Mouse (Mus musculus) stomach, embryonic 16.5 days (tissue): ENCODE results near the gene Pde4c. TPM values are rescaled to one million over a fixed set of nuclear protein-coding genes. Genes with fewer than 3 reads are reported as not detected.

Experiments
- ATAC-seq: fragments of 200-750 bp; cut with Nextera tagmentation; 2 replicates; pipeline ENCODE4 v1.8.0; 2017; ENCODE audit warnings: moderate number of reproducible peaks, moderate TSS enrichment; ENCODE audit not compliant: insufficient read depth, low FRiP score
- H3K27ac ChIP-seq: fragments of 300-500 bp; sonication (generic); 2 replicates; pipeline ENCODE4 v1.5.1; 2014; ENCODE audit warnings: low read length
- H3K27me3 ChIP-seq: fragments of 300-500 bp; sonication (generic); 2 replicates; pipeline ENCODE4 v1.6.1; 2014; ENCODE audit warnings: low read length, control low read depth, mixed read lengths; ENCODE audit not compliant: control insufficient read depth, insufficient read depth
- H3K36me3 ChIP-seq: fragments of 300-500 bp; sonication (generic); 2 replicates; pipeline ENCODE4 v1.6.1; 2014; ENCODE audit warnings: low read length; ENCODE audit not compliant: control insufficient read depth, insufficient read depth
- H3K4me1 ChIP-seq: fragments of 300-500 bp; sonication (generic); 2 replicates; pipeline ENCODE4 v1.6.1; 2014; ENCODE audit warnings: low read length, control low read depth, mixed read lengths; ENCODE audit not compliant: control insufficient read depth, insufficient read depth
- H3K4me2 ChIP-seq: fragments of 300-500 bp; sonication (generic); 2 replicates; pipeline ENCODE4 v1.6.1; 2014; ENCODE audit warnings: low read depth, low read length, mixed read lengths
- H3K4me3 ChIP-seq: fragments of 300-500 bp; sonication (generic); replicated peaks from 2 replicates; pipeline ENCODE4 v1.5.1; 2014; ENCODE audit warnings: mild to moderate bottlenecking, low read length
- H3K9ac ChIP-seq: fragments of 300-500 bp; sonication (generic); 2 replicates; pipeline ENCODE4 v1.6.1; 2014; ENCODE audit warnings: low read length
- H3K9me3 ChIP-seq: fragments of 300-500 bp; sonication (generic); replicated peaks from 2 replicates; pipeline ENCODE4 v1.6.1; 2016; ENCODE audit warnings: low read length, control low read depth; ENCODE audit not compliant: control insufficient read depth
- WGBS: fragments of 180-500 bp; shearing (Covaris S2); extraction: QIAGEN DNeasy Blood & Tissue Kit; methylation state at CpG from one replicate; pipeline ENCODE4 v1.1.7; 2014; 5-methylcytosine and 5-hydroxymethylcytosine counted together
- polyA plus RNA-seq: library from polyadenylated mRNA; unstranded; fragments of >200 nt; fragmentation: Nextera tagmentation; extraction: Ambion mirVana; gene quantifications from 2 replicates; pipeline ENCODE4 v1.2.1, GENCODE M21; 2015

The Pde4c gene
- polyA plus RNA-seq, 1 experiment from 2014 or later: 0.23 TPM

DNA sequence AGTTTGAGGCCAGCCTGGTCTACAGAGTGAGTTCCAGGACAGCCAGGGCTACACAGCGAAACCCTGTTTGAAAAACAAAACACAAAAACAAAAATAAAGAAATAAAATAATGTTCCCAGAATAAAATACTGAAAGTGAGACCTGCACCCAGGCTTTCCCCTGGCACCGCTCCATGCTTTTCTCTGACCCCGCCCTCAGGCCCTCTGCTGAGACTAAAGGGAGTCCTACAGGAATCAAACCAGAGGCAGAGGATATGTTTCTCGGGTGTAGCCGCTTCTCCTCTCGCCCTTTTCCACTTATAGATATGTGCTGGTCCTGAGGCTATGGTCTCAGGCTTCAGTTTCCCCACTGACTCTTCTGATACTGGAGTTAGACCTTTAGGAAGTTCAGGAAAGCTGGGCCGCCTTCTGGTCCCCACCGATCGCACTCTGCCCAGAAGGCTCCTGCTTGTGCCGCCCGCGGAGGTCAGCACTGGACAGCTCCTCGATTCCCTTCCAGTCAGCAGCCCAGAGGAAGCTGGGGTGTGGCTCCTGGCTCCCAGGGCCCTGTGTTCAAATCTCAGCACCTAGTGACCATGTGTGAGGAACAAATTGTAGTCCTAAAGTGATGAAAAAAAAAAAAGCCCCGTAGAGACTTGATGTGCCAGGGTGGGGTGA lies 2.4 kb downstream of the Pde4c start:
- Histone ChIP-seq H3K4me2 (no peak overlapping the region), H3K36me3 (no peaks in the 10 kb centered on the region), H3K9ac (no peak overlapping the region), H3K27me3 (peaks cover 18% of the 10 kb centered on the region), H3K9me3 (no peaks in the 10 kb centered on the region), H3K4me1 (0 out of 2 replicates have a peak, but pooled peaks cover 3% of the 10 kb centered on the region), H3K4me3 (no peak overlapping the region), H3K27ac (no peak overlapping the region)
- no peak for ATAC-seq
- 24% methylated on average over 14 of the region's 14 CpGs for WGBS

DNA sequence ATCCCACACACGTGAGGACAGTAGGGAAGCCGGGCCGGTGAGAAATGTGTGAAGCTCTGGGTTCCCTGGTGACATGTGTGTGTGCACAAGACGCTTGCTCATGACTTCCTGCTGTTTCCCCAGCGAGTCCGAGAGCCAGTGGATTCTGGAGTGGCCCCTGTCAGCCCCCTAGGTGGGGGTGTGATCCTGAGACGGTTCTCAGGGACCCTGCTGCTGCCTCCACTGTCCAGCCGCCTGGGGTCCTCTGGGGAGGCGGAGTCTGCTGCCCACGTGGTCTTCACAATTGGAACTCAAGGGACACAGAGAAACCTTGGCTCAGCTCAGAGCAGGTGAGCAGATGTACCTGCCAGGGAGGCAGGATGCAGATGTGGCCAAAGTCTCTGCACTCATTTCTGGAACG lies 3.2 kb downstream of the Pde4c start:
- 43% methylated on average over 11 of the region's 11 CpGs for WGBS
- Histone ChIP-seq H3K4me3 (no peak overlapping the region), H3K9me3 (no peaks in the 10 kb centered on the region), H3K27ac (no peak overlapping the region), H3K4me1 (0 out of 2 replicates have a peak, but pooled peaks cover 3% of the 10 kb centered on the region), H3K36me3 (no peaks in the 10 kb centered on the region), H3K27me3 (peaks cover 18% of the 10 kb centered on the region), H3K9ac (no peak overlapping the region), H3K4me2 (no peak overlapping the region)
- no peak for ATAC-seq

- WGBS: 4% methylated on average over 34 of the region's 34 CpGs
These were observed 6.4 kb downstream of the Pde4c start for GRCm38 (mm10) chr8:70729808-70730475.

GRCm38 (mm10) chr8:70730956-70731355 lies 7.4 kb downstream of the Pde4c start:
- Histone ChIP-seq H3K36me3 (no peaks in the 10 kb centered on the region), H3K4me1 (0 out of 2 replicates have a peak, but pooled peaks cover 3% of the 10 kb centered on the region), H3K9me3 (no peaks in the 10 kb centered on the region), H3K4me2 (no peak overlapping the region), H3K9ac (no peak overlapping the region), H3K27ac (no peak overlapping the region), H3K4me3 (no peak overlapping the region), H3K27me3 (peaks cover 18% of the 10 kb centered on the region)
- WGBS: 87% methylated on average over 4 of the region's 4 CpGs
- no peak for ATAC-seq

More at GRCm38 (mm10) chr8:70729808-70730475, 6.4 kb downstream of the Pde4c start:
- peak; percentile 45; the same call in 1 of the 2 replicates for ATAC-seq
- Histone ChIP-seq H3K27me3 (peaks cover 18% of the 10 kb centered on the region), H3K27ac (no peak overlapping the region), H3K4me2 (peak overlapping the region; percentile 53), H3K4me1 (0 out of 2 replicates have a peak, but pooled peaks cover 3% of the 10 kb centered on the region), H3K36me3 (no peaks in the 10 kb centered on the region), H3K9me3 (no peaks in the 10 kb centered on the region), H3K9ac (peak overlapping the region; percentile 65), H3K4me3 (peak overlapping the region; percentile 41)

- H3K27ac ChIP-seq: no peak overlapping the region
- H3K27me3 ChIP-seq: peaks cover 6% of the 10 kb centered on the region; the same call in 1 of the 2 replicates
- no peak for ATAC-seq
- H3K9me3 ChIP-seq: no peaks in the 10 kb centered on the region
- H3K36me3 ChIP-seq: no peaks in the 10 kb centered on the region
- H3K4me2 ChIP-seq: no peak overlapping the region
- no peaks in the 10 kb centered on the region for H3K4me1 ChIP-seq
- WGBS: 61% methylated on average over 5 of the region's 5 CpGs
- no peak overlapping the region for H3K4me3 ChIP-seq
- H3K9ac ChIP-seq: no peak overlapping the region
These were observed 14.2 kb downstream of the Pde4c start for GRCm38 (mm10) chr8:70737705-70738104.

DNA sequence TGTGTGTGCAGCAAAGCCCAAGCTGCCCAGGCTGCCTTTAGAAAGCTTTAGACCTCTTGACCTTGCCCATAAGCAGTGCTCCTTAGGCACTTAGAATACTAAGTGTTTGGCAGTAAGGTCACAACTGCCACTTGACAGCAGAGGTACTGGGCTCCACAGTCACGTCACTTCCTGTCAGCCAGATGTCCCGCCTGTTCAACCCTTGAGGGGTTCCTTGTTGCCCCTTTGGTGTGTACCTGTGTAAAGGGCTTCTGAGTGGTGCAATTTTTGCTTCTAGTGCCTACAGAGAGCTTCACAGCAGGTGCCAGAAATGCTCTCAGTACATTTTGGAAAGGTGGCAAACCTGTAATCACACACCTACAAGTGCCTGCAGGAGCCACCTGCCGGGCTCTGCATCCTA lies 14.7 kb downstream of the Pde4c start:
- Histone ChIP-seq H3K9ac (no peak overlapping the region), H3K4me3 (no peak overlapping the region), H3K4me2 (no peak overlapping the region), H3K9me3 (no peaks in the 10 kb centered on the region), H3K4me1 (peaks cover under 1% of the 10 kb centered on the region), H3K27ac (no peak overlapping the region), H3K27me3 (peaks cover 11% of the 10 kb centered on the region), H3K36me3 (no peaks in the 10 kb centered on the region)
- ATAC-seq: no peak
- WGBS: 58% methylated on average over 3 of the region's 3 CpGs

GRCm38 (mm10) chr8:70741661-70742060 lies 18.1 kb downstream of the Pde4c start:
- Histone ChIP-seq H3K27ac (no peak overlapping the region), H3K4me1 (peaks cover 10% of the 10 kb centered on the region), H3K9me3 (no peaks in the 10 kb centered on the region), H3K4me3 (no peak overlapping the region), H3K9ac (no peak overlapping the region), H3K36me3 (no peaks in the 10 kb centered on the region), H3K27me3 (peaks cover 39% of the 10 kb centered on the region), H3K4me2 (no peak overlapping the region)
- no peak for ATAC-seq
- 47% methylated on average over 5 of the region's 5 CpGs for WGBS

GRCm38 (mm10) chr8:70742176-70742575 lies 18.7 kb downstream of the Pde4c start:
- no peak overlapping the region for H3K4me2 ChIP-seq
- no peaks in the 10 kb centered on the region for H3K36me3 ChIP-seq
- peaks cover 10% of the 10 kb centered on the region for H3K4me1 ChIP-seq
- H3K9me3 ChIP-seq: no peaks in the 10 kb centered on the region
- H3K4me3 ChIP-seq: no peak overlapping the region
- 43% methylated on average over 11 of the region's 11 CpGs for WGBS
- no peak for ATAC-seq
- H3K27ac ChIP-seq: no peak overlapping the region
- peaks cover 39% of the 10 kb centered on the region for H3K27me3 ChIP-seq
- no peak overlapping the region for H3K9ac ChIP-seq

GRCm38 (mm10) chr8:70742981-70743655 lies 19.6 kb downstream of the Pde4c start:
- Histone ChIP-seq H3K4me1 (peaks cover 10% of the 10 kb centered on the region), H3K4me2 (peak overlapping the region; percentile 56; the same call in 1 of the 2 replicates), H3K36me3 (no peaks in the 10 kb centered on the region), H3K27me3 (peaks cover 39% of the 10 kb centered on the region), H3K4me3 (peak overlapping the region; percentile 11; the same call in 1 of the 2 replicates), H3K9ac (no peak overlapping the region), H3K27ac (no peak overlapping the region), H3K9me3 (no peaks in the 10 kb centered on the region)
- ATAC-seq: no peak
- 5% methylated on average over 38 of the region's 38 CpGs for WGBS
